Mouse (Mus musculus) erythroblast, embryonic 14.5 days (primary cell): ENCODE results near the gene Tcea2.

Experiments
- GATA1 ChIP-seq: IDR thresholded peaks from 2 replicates; pipeline ENCODE4 v1.6.1; 2012; ENCODE audit warnings: low read length, inconsistent platforms, mixed read lengths
- TAL1 ChIP-seq: IDR thresholded peaks from 3 replicates; pipeline ENCODE4 v1.6.1; 2012; ENCODE audit warnings: low read length, inconsistent platforms, mixed read lengths

- TF ChIP-seq GATA1, result no peak
- no peak for TF ChIP-seq TAL1
These were observed 9.7 kb upstream of the Tcea2 start for GRCm38 (mm10) chr2:181670285-181670912.
